Mouse (Mus musculus) MEL (cell line): ENCODE results near the gene Plekha3. TPM values are rescaled to one million over a fixed set of nuclear protein-coding genes. Genes with fewer than 3 reads are reported as not detected.

Experiments
- DNase-seq: peaks from one replicate; pipeline ENCODE4 v3.0.0; 2011; ENCODE audit warnings: low read depth, low spot score
- H3K27ac ChIP-seq: 2 replicates; pipeline ENCODE4 v1.5.1; 2012; ENCODE audit warnings: low read depth, mild to moderate bottlenecking, control low read depth, low read length, moderate library complexity; ENCODE audit not compliant: control insufficient read depth
- H3K27me3 ChIP-seq, 2 experiments: fragments of 150-350 bp in 1 of 2; sonication (generic) in 1 of 2; 2 replicates each; pipeline ENCODE4 v1.6.1; 2012; ENCODE audit warnings: low read length in 2 of 2, mild to moderate bottlenecking in 2 of 2, improper control_type of control experiment in 1 of 2, moderate library complexity in 1 of 2; ENCODE audit not compliant: insufficient read depth in 2 of 2, control insufficient read depth in 1 of 2
- H3K36me3 ChIP-seq, 2 experiments: 2 replicates each; pipeline ENCODE4 v1.6.1; 2012 to 2014; ENCODE audit warnings: low read length in 2 of 2, improper control_type of control experiment in 1 of 2, inconsistent platforms in 1 of 2, mild to moderate bottlenecking in 1 of 2; ENCODE audit not compliant: insufficient read depth in 2 of 2, control insufficient read depth in 1 of 2
- H3K4me1 ChIP-seq, 2 experiments: fragments of 150-350 bp in 1 of 2; sonication (generic) in 1 of 2; 2 replicates each; pipeline ENCODE4 v1.6.1; 2012; ENCODE audit warnings: low read length in 2 of 2, improper control_type of control experiment in 1 of 2, mild to moderate bottlenecking in 1 of 2; ENCODE audit not compliant: insufficient read depth in 2 of 2, control insufficient read depth in 1 of 2
- H3K4me3 ChIP-seq, 2 experiments: fragments of 150-350 bp in 1 of 2; sonication (generic) in 1 of 2; 2 replicates each; pipeline ENCODE4 v1.5.1; 2012; ENCODE audit warnings: low read depth in 2 of 2, low read length in 2 of 2, mild to moderate bottlenecking in 2 of 2, moderate library complexity in 2 of 2, control low read depth in 1 of 2, improper control_type of control experiment in 1 of 2; ENCODE audit not compliant: control insufficient read depth in 1 of 2, insufficient read depth in 1 of 2
- H3K79me2 ChIP-seq: 2 replicates; pipeline ENCODE4 v1.6.1; 2012; ENCODE audit warnings: mild to moderate bottlenecking, low read length, moderate library complexity; ENCODE audit not compliant: control insufficient read depth, poor library complexity, insufficient read depth
- H3K9ac ChIP-seq: 2 replicates; pipeline ENCODE4 v1.6.1; 2012; ENCODE audit warnings: low read depth, mild to moderate bottlenecking, control low read depth, low read length, moderate library complexity; ENCODE audit not compliant: control insufficient read depth, poor library complexity, severe bottlenecking
- H3K9me3 ChIP-seq: fragments of 150-350 bp; sonication (generic); replicated peaks from 2 replicates; pipeline ENCODE4 v1.6.1; 2012; ENCODE audit warnings: mild to moderate bottlenecking, low read length, improper control_type of control experiment, moderate library complexity; ENCODE audit not compliant: insufficient read depth
- BHLHE40 ChIP-seq: IDR thresholded peaks from 2 replicates; pipeline ENCODE4 v1.6.1; 2012; ENCODE audit warnings: low read depth, mild to moderate bottlenecking, inconsistent platforms, low read length, improper control_type of control experiment, borderline replicate concordance
- CHD1 ChIP-seq: IDR thresholded peaks from 2 replicates; pipeline ENCODE4 v1.6.1; 2012; ENCODE audit warnings: low read depth, mild to moderate bottlenecking, inconsistent platforms, low read length, improper control_type of control experiment
- CTCF ChIP-seq, 3 experiments: IDR thresholded peaks in 2 of 3; conservative IDR thresholded peaks in 1 of 3; 2 replicates each; pipeline ENCODE4 v1.5.1; 2011 to 2012; ENCODE audit warnings: low read length in 3 of 3, low read depth in 2 of 3, mild to moderate bottlenecking in 2 of 3, improper control_type of control experiment in 1 of 3, inconsistent platforms in 1 of 3, mixed read lengths in 1 of 3, moderate library complexity in 1 of 3; ENCODE audit not compliant: control insufficient read depth in 1 of 3, insufficient read depth in 1 of 3, poor library complexity in 1 of 3, severe bottlenecking in 1 of 3
- E2F4 ChIP-seq: IDR thresholded peaks from 2 replicates; pipeline ENCODE4 v1.6.1; 2011; ENCODE audit warnings: low read depth, low read length, improper control_type of control experiment, borderline replicate concordance
- ELF1 ChIP-seq: IDR thresholded peaks from 2 replicates; pipeline ENCODE4 v1.6.1; 2014; ENCODE audit warnings: low read depth, mild to moderate bottlenecking, inconsistent platforms, low read length, improper control_type of control experiment, moderate library complexity
- HCFC1 ChIP-seq: IDR thresholded peaks from 2 replicates; pipeline ENCODE4 v1.6.1; 2012; ENCODE audit warnings: low read depth, mild to moderate bottlenecking, inconsistent platforms, low read length, improper control_type of control experiment, moderate library complexity
- KAT2A ChIP-seq: conservative IDR thresholded peaks from 2 replicates; pipeline ENCODE4 v1.6.1; 2012; ENCODE audit warnings: low read depth, low read length, improper control_type of control experiment, inconsistent platforms
- MAZ ChIP-seq: IDR thresholded peaks from 2 replicates; pipeline ENCODE4 v1.6.1; 2012; ENCODE audit warnings: low read depth, mild to moderate bottlenecking, inconsistent platforms, low read length, improper control_type of control experiment
- MXI1 ChIP-seq: IDR thresholded peaks from 2 replicates; pipeline ENCODE4 v1.6.1; 2011; ENCODE audit warnings: mild to moderate bottlenecking, low read depth, low read length, improper control_type of control experiment
- MYB ChIP-seq: IDR thresholded peaks from 2 replicates; pipeline ENCODE4 v1.6.1; 2011; ENCODE audit warnings: mild to moderate bottlenecking, low read depth, low read length, improper control_type of control experiment
- MYC ChIP-seq: IDR thresholded peaks from 2 replicates; pipeline ENCODE4 v1.6.1; 2011; ENCODE audit warnings: low read depth, mild to moderate bottlenecking, low read length, improper control_type of control experiment, moderate library complexity
- NELFE ChIP-seq: IDR thresholded peaks from 2 replicates; pipeline ENCODE4 v1.6.1; 2011; ENCODE audit warnings: low read depth, low read length, improper control_type of control experiment
- POLR2AphosphoS2 ChIP-seq: IDR thresholded peaks from 2 replicates; pipeline ENCODE4 v1.6.1; 2011; ENCODE audit warnings: low read length, improper control_type of control experiment
- POLR2AphosphoS5 ChIP-seq: IDR thresholded peaks from 2 replicates; pipeline ENCODE4 v1.6.1; 2012; ENCODE audit warnings: low read depth, borderline replicate concordance, mild to moderate bottlenecking, inconsistent platforms, low read length, moderate library complexity, mixed read lengths
- SIN3A ChIP-seq: IDR thresholded peaks from 2 replicates; pipeline ENCODE4 v1.6.1; 2012; ENCODE audit warnings: low read length, improper control_type of control experiment, inconsistent platforms
- SMC3 ChIP-seq: IDR thresholded peaks from 2 replicates; pipeline ENCODE4 v1.6.1; 2011; ENCODE audit warnings: low read depth, low read length, improper control_type of control experiment
- TCF12 ChIP-seq: IDR thresholded peaks from 2 replicates; pipeline ENCODE4 v1.6.1; 2014; ENCODE audit warnings: low read depth, mild to moderate bottlenecking, inconsistent platforms, low read length, improper control_type of control experiment, moderate library complexity
- UBTF ChIP-seq: IDR thresholded peaks from 2 replicates; pipeline ENCODE4 v1.6.1; 2012; ENCODE audit warnings: low read depth, mild to moderate bottlenecking, inconsistent platforms, low read length, improper control_type of control experiment, moderate library complexity, borderline replicate concordance; ENCODE audit not compliant: insufficient read depth
- USF2 ChIP-seq, 2 experiments: IDR thresholded peaks; 2 replicates each; pipeline ENCODE4 v1.6.1; 2011 to 2012; ENCODE audit warnings: improper control_type of control experiment in 2 of 2, low read length in 2 of 2, borderline replicate concordance in 1 of 2, inconsistent platforms in 1 of 2, low read depth in 1 of 2, mild to moderate bottlenecking in 1 of 2; ENCODE audit not compliant: insufficient read depth in 1 of 2
- ZKSCAN1 ChIP-seq: IDR thresholded peaks from 2 replicates; pipeline ENCODE4 v1.6.1; 2012; ENCODE audit warnings: low read depth, mild to moderate bottlenecking, inconsistent platforms, low read length, improper control_type of control experiment, moderate library complexity
- ZNF384 ChIP-seq: IDR thresholded peaks from 2 replicates; pipeline ENCODE4 v1.6.1; 2012; ENCODE audit warnings: low read depth, mild to moderate bottlenecking, inconsistent platforms, low read length, improper control_type of control experiment
- polyA plus RNA-seq, 2 experiments: library from polyadenylated mRNA; stranded (reverse) in 1 of 2; unstranded in 1 of 2; fragments of >175 nt in 1 of 2; fragments of >200 nt in 1 of 2; gene quantifications; 2 replicates each; pipeline versions ENCODE4 v1.2.1 to v1.2.4; 2012; ENCODE audit warnings: low replicate concordance in 2 of 2, low read depth in 1 of 2; ENCODE audit not compliant: insufficient read length in 2 of 2, insufficient read depth in 1 of 2, missing spikeins in 1 of 2
- total RNA-seq: library from RNA; depleted of rRNA; stranded (reverse); fragments of 300-350 nt; gene quantifications from 2 replicates; pipeline ENCODE4 v1.2.3, GENCODE M21; 2012

The Plekha3 gene
- total and polyA plus RNA-seq, 3 experiments: 20.5 to 23.4 TPM; not detected in 1

DNA sequence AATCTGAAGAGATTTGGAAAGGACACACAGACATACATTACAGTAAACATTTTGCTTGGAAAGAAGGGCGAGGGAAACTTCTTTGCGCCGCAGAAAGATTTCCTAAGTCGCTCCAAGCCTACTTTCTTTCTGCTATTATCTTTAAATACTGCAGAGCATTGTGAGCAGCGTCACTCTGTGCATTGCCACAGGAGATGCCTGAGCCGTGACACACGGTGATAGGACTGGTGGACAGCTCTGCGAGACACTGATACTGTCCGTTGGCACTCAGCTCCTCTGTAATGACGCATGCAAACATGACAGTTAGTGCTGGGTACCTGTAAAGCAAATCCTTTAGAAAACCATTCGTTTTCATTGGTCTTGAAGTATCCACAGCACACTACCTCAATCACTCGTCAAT is 44.8 kb upstream of the Plekha3 start (continued):
- no peak for TF ChIP-seq E2F4
- TF ChIP-seq NELFE: no peak

DNA sequence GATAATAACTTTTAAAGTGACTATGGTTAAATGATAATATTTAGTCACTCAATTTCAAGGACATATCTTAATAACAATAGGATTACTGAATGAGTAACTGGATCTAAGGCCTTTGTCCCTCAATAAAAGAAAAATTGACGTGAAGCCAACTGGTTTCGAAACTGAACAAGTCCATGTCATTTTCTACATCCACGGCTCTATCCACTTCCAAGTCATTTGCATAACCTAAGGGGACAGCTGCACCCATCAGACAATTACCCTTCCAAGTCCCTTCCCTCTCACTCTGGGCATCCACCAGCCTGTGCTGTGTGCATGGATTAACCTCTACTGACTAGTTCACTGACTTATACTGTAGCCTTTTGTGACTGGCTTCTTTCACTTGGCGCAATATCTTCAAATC is 43.5 kb upstream of the Plekha3 start:
- no peak overlapping the region for H3K27ac ChIP-seq

GRCm38 (mm10) chr2:76639637-76640036 is 35.4 kb upstream of the Plekha3 start:
- no peak overlapping the region for H3K4me3 ChIP-seq
- H3K9ac ChIP-seq: no peak overlapping the region
- no peaks in the 10 kb centered on the region for H3K27me3 ChIP-seq
- no peaks in the 10 kb centered on the region for H3K79me2 ChIP-seq
- H3K36me3 ChIP-seq: peaks cover 0 to 7% of the 10 kb centered on the region in 2 experiments; a peak in 3 of 4 replicates
- TF ChIP-seq HCFC1 (no peak), MXI1 (no peak), NELFE (no peak), POLR2AphosphoS2 (no peak), ZNF384 (no peak), CHD1 (no peak), TCF12 (no peak), POLR2AphosphoS5 (no peak), UBTF (no peak), MYC (no peak), KAT2A (no peak), ZKSCAN1 (no peak), SIN3A (no peak), MYB (no peak), USF2 (IDR thresholded peaks at IDR 0.05; ENCODE audit: borderline replicate concordance in 1 of 2, insufficient read depth in 1 of 2, low read depth in 1 of 2, low read length in 2 of 2) (no peak), ELF1 (no peak), BHLHE40 (no peak), SMC3 (no peak), MAZ (no peak), CTCF (IDR thresholded peaks at IDR 0.05 in 2 of 3, conservative IDR thresholded peaks at IDR 0.05 in 1 of 3; ENCODE audit: control insufficient read depth in 1 of 3, insufficient read depth in 1 of 3, low read depth in 2 of 3, low read length in 3 of 3, poor library complexity in 1 of 3, severe bottlenecking in 1 of 3) (no peak)
- no peaks in the 10 kb centered on the region; a peak in 1 of 4 replicates for H3K4me1 ChIP-seq
- H3K9me3 ChIP-seq: no peaks in the 10 kb centered on the region
- H3K27ac ChIP-seq: no peak overlapping the region
- no peak for DNase-seq

More for the DNA sequence above, 43.5 kb upstream of the Plekha3 start:
- H3K79me2 ChIP-seq: no peaks in the 10 kb centered on the region
- no peaks in the 10 kb centered on the region for H3K4me1 ChIP-seq
- no peak for DNase-seq
- no peaks in the 10 kb centered on the region for H3K27me3 ChIP-seq
- H3K4me3 ChIP-seq: no peak overlapping the region
- H3K36me3 ChIP-seq: no peaks in the 10 kb centered on the region
- H3K9ac ChIP-seq: no peak overlapping the region
- no peaks in the 10 kb centered on the region for H3K9me3 ChIP-seq
- TF ChIP-seq USF2 (IDR thresholded peaks at IDR 0.05; ENCODE audit: borderline replicate concordance in 1 of 2, insufficient read depth in 1 of 2, low read depth in 1 of 2, low read length in 2 of 2): no peak
